Mouse (Mus musculus): ENCODE measurements at regions not wholly inside any gene's neighbourhood (a gene's known extent, or its start where the extent isn't known, plus 50 kb on each side); places are given as distances from the start of the nearest gene placed in this dataset.

GRCm38 (mm10) chr14:46661118-46661791, 99.1 kb upstream of the Cdkn3 start:
- no peak for TF ChIP-seq CTCF (IDR thresholded peaks at IDR 0.05; ENCODE audit: low read depth)
- no peak for TF ChIP-seq EP300 (IDR thresholded peaks at IDR 0.05; ENCODE audit: low read depth)

Data from heart, postnatal 0 days (tissue).